Mouse (Mus musculus) midbrain, embryonic 14.5 days (tissue): ENCODE data around the gene Mogat2. TPM values are rescaled to one million over a fixed set of nuclear protein-coding genes. Genes with fewer than 3 reads are reported as not detected.

ENCODE experiments used
- ATAC-seq: fragments of 200-750 bp; cut with Nextera tagmentation; 2 replicates; pipeline ENCODE4 v1.8.0; 2017; ENCODE audit warnings: moderate number of reproducible peaks, moderate library complexity; ENCODE audit not compliant: low FRiP score, low TSS enrichment
- DNase-seq: peaks from one replicate; pipeline ENCODE4 v3.0.0-alpha.2; 2015
- H3K27ac ChIP-seq: fragments of 300-500 bp; sonication (generic); replicated peaks from 2 replicates; pipeline ENCODE4 v1.5.1; 2014; ENCODE audit warnings: mild to moderate bottlenecking, low read depth, low read length, moderate library complexity
- H3K27me3 ChIP-seq: fragments of 300-500 bp; sonication (generic); 2 replicates; pipeline ENCODE4 v1.6.1; 2014; ENCODE audit warnings: low read length, control low read depth, mixed read lengths; ENCODE audit not compliant: control insufficient read depth, insufficient read depth
- H3K36me3 ChIP-seq: fragments of 300-500 bp; sonication (generic); 2 replicates; pipeline ENCODE4 v1.6.1; 2014; ENCODE audit warnings: low read length, control low read depth; ENCODE audit not compliant: control insufficient read depth, insufficient read depth
- H3K4me1 ChIP-seq: fragments of 300-500 bp; sonication (generic); 2 replicates; pipeline ENCODE4 v1.6.1; 2014; ENCODE audit warnings: mild to moderate bottlenecking, antibody characterized with exemption, low read length, control low read depth; ENCODE audit not compliant: control insufficient read depth, insufficient read depth
- H3K4me2 ChIP-seq: fragments of 300-500 bp; sonication (generic); 2 replicates; pipeline ENCODE4 v1.6.1; 2014; ENCODE audit warnings: mild to moderate bottlenecking, low read length, moderate library complexity
- H3K4me3 ChIP-seq: fragments of 300-500 bp; sonication (generic); replicated peaks from 2 replicates; pipeline ENCODE4 v1.5.1; 2014; ENCODE audit warnings: low read depth, low read length
- H3K9ac ChIP-seq: fragments of 300-500 bp; sonication (generic); replicated peaks from 2 replicates; pipeline ENCODE4 v1.6.1; 2014; ENCODE audit warnings: mild to moderate bottlenecking, low read length, moderate library complexity
- H3K9me3 ChIP-seq: fragments of 300-500 bp; sonication (generic); 2 replicates; pipeline ENCODE4 v1.6.1; 2016; ENCODE audit warnings: low read length, control low read depth, mixed read lengths; ENCODE audit not compliant: control insufficient read depth
- WGBS: fragments of 180-500 bp; shearing (Covaris S2); extraction: QIAGEN DNeasy Blood & Tissue Kit; methylation state at CpG from one replicate; pipeline ENCODE4 v1.1.7; 2014; 5-methylcytosine and 5-hydroxymethylcytosine counted together
- polyA plus RNA-seq: library from polyadenylated mRNA; unstranded; fragments of >200 nt; fragmentation: Nextera tagmentation; extraction: Ambion mirVana; gene quantifications from 2 replicates; pipeline ENCODE4 v1.2.1, GENCODE M21; 2014

Gene Mogat2
- polyA plus RNA-seq, 1 experiment from 2014 or later = 2.1 TPM

DNA sequence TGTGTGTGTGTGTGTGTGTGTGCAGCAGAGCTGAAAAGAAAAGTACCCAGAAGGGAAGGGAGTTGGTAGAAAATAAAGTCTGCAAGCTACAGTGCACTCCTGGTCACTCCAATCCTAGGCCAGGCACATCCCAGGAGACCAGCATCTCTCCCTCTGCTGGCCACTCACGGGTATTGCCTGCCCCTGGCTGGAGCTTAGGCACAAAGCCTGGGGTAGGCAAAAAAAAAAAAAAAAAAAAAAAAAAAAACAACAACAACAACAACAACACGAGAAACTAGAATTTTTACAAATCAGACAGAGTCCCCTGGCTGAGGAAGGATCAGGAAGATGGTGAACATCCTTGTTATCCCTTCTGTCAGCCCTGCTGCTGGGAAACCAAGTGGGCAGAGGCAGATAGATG is 9.0 kb downstream of the Mogat2 start:
- no peaks in the 10 kb centered on the region for H3K36me3 ChIP-seq
- no peak overlapping the region for H3K4me3 ChIP-seq
- no peak overlapping the region for H3K4me2 ChIP-seq
- H3K4me1 ChIP-seq = no peaks in the 10 kb centered on the region
- H3K27ac ChIP-seq = no peak overlapping the region
- ATAC-seq (no peak), DNase-seq (peak; percentile 72)
- no peaks in the 10 kb centered on the region for H3K27me3 ChIP-seq
- WGBS = 14% methylated on average over 2 of the region's 2 CpGs
- no peak overlapping the region for H3K9ac ChIP-seq
- no peaks in the 10 kb centered on the region for H3K9me3 ChIP-seq

DNA sequence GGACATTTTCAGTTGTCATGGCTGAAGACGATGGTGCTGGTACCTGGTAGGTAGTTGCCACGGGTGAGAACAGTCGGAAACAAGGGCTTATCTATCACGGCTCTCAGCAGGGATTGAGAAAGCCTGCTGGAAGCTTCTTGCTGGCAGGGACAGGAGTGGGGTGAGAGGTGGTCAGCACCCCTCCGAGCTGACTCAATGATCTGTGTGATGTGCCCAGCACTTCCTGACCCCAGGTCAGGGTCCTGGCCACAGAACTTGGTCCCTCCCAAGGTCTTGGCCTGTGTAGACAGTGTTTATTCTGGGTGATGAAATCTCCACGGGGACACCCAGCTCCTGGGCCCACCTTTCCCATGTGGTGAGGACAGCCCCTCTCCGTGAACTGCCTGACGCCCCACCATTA is 9.6 kb downstream of the Mogat2 start:
- no peak for ATAC-seq
- no peak overlapping the region for H3K9ac ChIP-seq
- no peaks in the 10 kb centered on the region for H3K9me3 ChIP-seq
- H3K4me3 ChIP-seq = no peak overlapping the region
- H3K4me1 ChIP-seq = no peaks in the 10 kb centered on the region
- no peak overlapping the region for H3K4me2 ChIP-seq
- H3K27ac ChIP-seq = no peak overlapping the region
- no peaks in the 10 kb centered on the region for H3K36me3 ChIP-seq
- 82% methylated on average over 8 of the region's 8 CpGs for WGBS
- DNase-seq = no peak
- H3K27me3 ChIP-seq = no peaks in the 10 kb centered on the region

DNA sequence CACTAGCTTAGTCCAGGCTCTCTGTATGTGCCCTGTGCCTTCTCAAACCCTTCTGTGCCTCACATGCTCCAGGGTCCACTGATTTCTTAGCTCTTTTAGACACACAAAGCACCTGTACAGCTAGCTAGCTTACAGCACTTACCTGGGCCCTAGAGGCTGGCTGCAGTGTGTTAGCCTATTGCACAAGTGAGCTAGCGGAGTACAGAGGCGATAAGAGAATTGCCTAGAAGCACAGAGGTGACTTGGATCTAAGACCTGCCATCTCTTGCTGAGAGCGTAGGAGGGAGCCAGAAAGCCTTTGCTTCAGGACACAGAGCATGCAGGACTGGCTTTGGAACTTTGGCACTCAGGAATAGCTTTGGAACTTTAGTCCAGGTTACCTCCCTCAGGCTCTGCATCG is 11.2 kb downstream of the Mogat2 start:
- no peak overlapping the region for H3K4me2 ChIP-seq
- no peak overlapping the region for H3K9ac ChIP-seq
- no peaks in the 10 kb centered on the region for H3K27me3 ChIP-seq
- WGBS = 95% methylated on average over 4 of the region's 4 CpGs
- H3K27ac ChIP-seq = no peak overlapping the region
- ATAC-seq (no peak), DNase-seq (no peak)
- H3K9me3 ChIP-seq = no peaks in the 10 kb centered on the region
- no peak overlapping the region for H3K4me3 ChIP-seq
- no peaks in the 10 kb centered on the region for H3K4me1 ChIP-seq
- no peaks in the 10 kb centered on the region for H3K36me3 ChIP-seq

DNA sequence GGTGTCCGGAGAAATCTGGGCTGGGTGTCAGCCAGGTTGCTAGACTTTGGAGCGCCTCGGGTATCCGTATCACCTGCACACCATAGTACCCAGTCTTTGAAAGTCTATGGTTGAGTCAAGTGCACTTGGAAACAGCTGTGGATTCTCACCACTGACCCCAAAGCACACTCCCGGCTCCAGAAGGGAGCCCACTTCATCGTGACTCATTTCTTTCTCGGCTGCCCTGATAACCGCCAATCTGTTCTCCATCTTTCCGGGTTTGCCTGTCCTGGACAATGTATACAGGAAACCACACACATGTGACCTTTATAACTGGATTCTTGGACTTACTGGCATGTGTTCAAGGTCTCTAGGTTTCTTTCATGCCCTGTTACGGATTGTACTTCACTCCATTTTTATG is 11.8 kb downstream of the Mogat2 start:
- Histone ChIP-seq H3K9ac (no peak overlapping the region), H3K27me3 (no peaks in the 10 kb centered on the region), H3K4me3 (no peak overlapping the region), H3K4me1 (no peaks in the 10 kb centered on the region), H3K9me3 (no peaks in the 10 kb centered on the region), H3K27ac (no peak overlapping the region), H3K4me2 (no peak overlapping the region), H3K36me3 (no peaks in the 10 kb centered on the region)
- 96% methylated on average over 10 of the region's 10 CpGs for WGBS
- no peak for ATAC-seq
- no peak for DNase-seq

DNA sequence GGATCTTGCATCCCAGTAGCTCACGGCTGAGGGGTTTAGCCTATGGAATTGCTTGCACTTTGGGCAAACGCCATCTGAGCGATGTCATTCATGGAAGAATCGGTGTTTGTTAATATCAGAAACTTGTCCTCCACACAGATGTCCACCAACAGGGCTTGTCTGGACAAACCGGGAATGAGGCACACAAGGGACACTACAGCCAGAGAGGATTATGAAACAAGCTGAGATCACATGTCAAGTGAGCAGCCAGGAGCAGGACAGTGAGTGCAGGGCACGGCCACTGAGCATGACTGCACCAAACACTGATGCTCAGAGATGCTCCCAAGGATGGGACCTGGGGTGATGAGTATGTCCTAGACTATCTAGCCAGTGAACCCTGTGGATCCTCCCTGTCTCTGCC is 13.0 kb downstream of the Mogat2 start:
- H3K36me3 ChIP-seq = no peaks in the 10 kb centered on the region
- 71% methylated on average over 6 of the region's 6 CpGs for WGBS
- H3K4me2 ChIP-seq = no peak overlapping the region
- H3K9me3 ChIP-seq = no peaks in the 10 kb centered on the region
- H3K4me1 ChIP-seq = no peaks in the 10 kb centered on the region
- no peak for DNase-seq
- no peak overlapping the region for H3K4me3 ChIP-seq
- no peak overlapping the region for H3K27ac ChIP-seq
- no peak overlapping the region for H3K9ac ChIP-seq
- no peak for ATAC-seq
- no peaks in the 10 kb centered on the region for H3K27me3 ChIP-seq

DNA sequence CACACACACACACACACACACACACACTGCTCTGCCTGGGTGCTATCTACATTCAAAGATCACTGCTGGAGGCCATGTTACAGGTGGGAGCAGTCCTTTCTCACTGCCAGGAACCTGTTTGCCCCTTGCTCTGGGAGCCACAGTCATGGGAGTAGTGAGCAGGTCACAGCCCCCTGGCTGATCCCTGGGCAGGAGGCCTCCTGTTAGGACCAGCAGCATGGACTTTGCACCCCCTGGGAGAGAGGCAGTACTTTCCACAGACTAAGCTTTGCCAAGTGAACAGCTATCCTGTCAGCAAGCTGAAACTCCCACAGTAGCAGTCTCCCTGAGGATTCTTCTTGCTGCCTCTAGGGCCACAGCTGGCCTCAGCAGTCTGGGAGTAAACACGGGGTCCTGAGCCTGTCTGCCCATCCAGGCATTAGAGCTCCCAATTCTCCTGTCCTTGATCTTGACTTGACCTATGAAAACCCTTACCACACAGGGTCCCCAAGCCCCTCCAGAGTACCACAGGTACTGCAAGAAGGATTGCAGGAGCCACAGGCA is 13.7 kb downstream of the Mogat2 start:
- H3K36me3 ChIP-seq = no peaks in the 10 kb centered on the region
- no peak overlapping the region for H3K27ac ChIP-seq
- no peak for ATAC-seq
- no peaks in the 10 kb centered on the region for H3K9me3 ChIP-seq
- no peak overlapping the region for H3K4me3 ChIP-seq
- H3K27me3 ChIP-seq = no peaks in the 10 kb centered on the region
- H3K4me1 ChIP-seq = no peaks in the 10 kb centered on the region
- no peak overlapping the region for H3K4me2 ChIP-seq
- no peak overlapping the region for H3K9ac ChIP-seq
- WGBS = 43% methylated on average over 1 of the region's 1 CpGs
- no peak for DNase-seq

DNA sequence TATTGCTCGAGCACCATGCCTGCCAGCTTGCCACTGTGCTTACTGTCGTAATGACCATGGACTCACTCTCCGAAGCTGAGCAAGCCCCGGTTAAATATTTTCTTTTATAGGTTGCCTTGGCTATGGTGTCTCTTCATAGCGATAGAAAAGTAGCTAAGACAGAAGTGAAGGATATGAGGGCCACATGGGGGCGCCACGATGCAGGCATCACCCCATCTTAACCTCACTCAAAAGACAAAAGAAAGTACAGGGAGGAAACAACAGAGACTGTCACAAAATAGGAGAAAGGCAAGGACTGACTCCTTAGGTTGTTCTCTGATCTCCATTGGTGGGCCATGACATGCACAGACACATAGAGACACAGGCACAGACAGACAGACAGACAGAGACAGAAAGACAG is 14.2 kb downstream of the Mogat2 start:
- Histone ChIP-seq H3K9me3 (no peaks in the 10 kb centered on the region), H3K4me1 (no peaks in the 10 kb centered on the region), H3K4me3 (no peak overlapping the region), H3K4me2 (no peak overlapping the region), H3K9ac (no peak overlapping the region), H3K27ac (no peak overlapping the region), H3K27me3 (no peaks in the 10 kb centered on the region), H3K36me3 (no peaks in the 10 kb centered on the region)
- 60% methylated on average over 7 of the region's 7 CpGs for WGBS
- ATAC-seq (no peak), DNase-seq (no peak)

DNA sequence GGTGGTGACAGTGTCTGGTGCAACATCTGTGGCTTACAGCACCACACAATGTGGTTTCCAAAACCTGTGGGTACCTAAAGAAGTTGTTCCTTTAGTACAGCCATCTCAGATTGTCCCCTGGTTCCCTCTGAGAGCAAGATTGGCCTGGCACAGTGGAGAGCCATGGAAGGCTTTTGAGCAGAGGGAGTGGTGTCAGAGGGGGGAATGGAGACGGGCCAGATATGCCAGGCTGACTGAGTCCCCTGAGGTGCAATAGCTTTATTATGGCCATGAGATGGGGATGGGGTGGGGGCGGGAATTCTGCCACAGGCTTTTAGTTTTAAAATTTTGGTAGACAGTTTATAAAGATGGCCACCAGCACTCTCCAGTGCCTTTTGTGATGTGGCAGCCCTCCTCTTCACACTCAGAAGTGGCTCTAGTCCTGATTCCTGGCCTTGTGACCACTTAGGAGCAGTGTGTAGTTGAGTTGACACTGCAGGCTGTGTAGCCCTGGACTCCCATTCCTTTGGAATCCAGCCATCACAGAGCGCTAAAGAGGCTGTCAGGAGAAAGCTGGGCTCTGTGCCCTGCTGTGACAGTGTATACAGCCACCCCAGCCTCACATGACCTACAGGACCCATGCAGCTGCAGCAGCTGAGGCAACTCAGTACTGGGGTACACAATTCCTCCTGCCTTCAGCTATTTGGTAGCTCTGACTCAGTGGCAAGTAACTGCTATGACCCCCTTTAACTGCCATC is 20.9 kb downstream of the Mogat2 start:
- no peaks in the 10 kb centered on the region for H3K9me3 ChIP-seq
- no peaks in the 10 kb centered on the region for H3K27me3 ChIP-seq
- no peak overlapping the region for H3K4me3 ChIP-seq
- peak; percentile 68 for DNase-seq
- no peaks in the 10 kb centered on the region for H3K4me1 ChIP-seq
- H3K36me3 ChIP-seq = no peaks in the 10 kb centered on the region
- no peak for ATAC-seq
- 67% methylated on average over 3 of the region's 3 CpGs for WGBS
- H3K9ac ChIP-seq = no peak overlapping the region
- H3K4me2 ChIP-seq = no peak overlapping the region
- no peak overlapping the region for H3K27ac ChIP-seq

DNA sequence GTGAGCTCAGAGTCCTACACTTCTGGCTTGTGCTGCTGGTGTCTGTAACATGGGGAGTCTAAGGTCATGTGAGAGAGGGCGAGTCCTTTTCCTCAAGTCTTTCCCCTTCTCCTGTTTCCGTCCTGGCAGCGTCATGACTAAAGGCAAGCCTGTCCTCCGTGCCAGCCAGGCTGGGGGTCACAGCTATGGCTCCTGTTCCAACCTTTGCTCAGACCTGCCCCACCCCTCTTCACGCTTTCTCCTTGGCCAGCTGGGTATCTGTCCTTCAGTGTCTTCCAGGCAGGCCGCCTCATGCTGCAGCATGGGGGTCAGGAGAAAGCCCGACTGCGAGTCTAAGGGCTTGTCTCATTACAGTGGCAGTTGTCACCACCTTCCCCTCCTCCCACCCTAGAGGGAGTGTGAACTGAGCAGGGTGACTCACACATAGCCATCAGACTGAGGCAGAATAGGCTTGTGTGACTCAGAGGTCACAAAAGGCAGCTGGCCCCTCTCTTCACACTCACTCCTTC is 23.0 kb downstream of the Mogat2 start:
- 80% methylated on average over 8 of the region's 8 CpGs for WGBS
- ATAC-seq = no peak

More for the DNA sequence above, 23.0 kb downstream of the Mogat2 start:
- Histone ChIP-seq H3K27me3 (no peaks in the 10 kb centered on the region), H3K9ac (no peak overlapping the region), H3K4me3 (no peak overlapping the region), H3K4me2 (no peak overlapping the region), H3K36me3 (no peaks in the 10 kb centered on the region), H3K27ac (no peak overlapping the region), H3K9me3 (no peaks in the 10 kb centered on the region), H3K4me1 (no peaks in the 10 kb centered on the region)
- DNase-seq = no peak
